Mouse (Mus musculus) ES-E14 (cell line): ENCODE measurements around the gene Fem1b.

Experiments
- CHD2 ChIP-seq: IDR thresholded peaks from 2 replicates; pipeline ENCODE4 v1.6.1; 2014; ENCODE audit warnings: mild to moderate bottlenecking, low read depth, low read length, inconsistent platforms
- HCFC1 ChIP-seq: IDR thresholded peaks from 2 replicates; pipeline ENCODE4 v1.6.1; 2012; ENCODE audit warnings: low read length, inconsistent platforms, borderline replicate concordance; ENCODE audit not compliant: insufficient read depth
- MAFK ChIP-seq: IDR thresholded peaks from 2 replicates; pipeline ENCODE4 v1.6.1; 2014; ENCODE audit warnings: mild to moderate bottlenecking, low read depth, low read length, inconsistent platforms; ENCODE audit not compliant: insufficient read depth
- ZC3H11A ChIP-seq: IDR thresholded peaks from 2 replicates; pipeline ENCODE4 v1.6.1; 2012; ENCODE audit warnings: low read depth, mild to moderate bottlenecking, inconsistent platforms, low read length, borderline replicate concordance

DNA sequence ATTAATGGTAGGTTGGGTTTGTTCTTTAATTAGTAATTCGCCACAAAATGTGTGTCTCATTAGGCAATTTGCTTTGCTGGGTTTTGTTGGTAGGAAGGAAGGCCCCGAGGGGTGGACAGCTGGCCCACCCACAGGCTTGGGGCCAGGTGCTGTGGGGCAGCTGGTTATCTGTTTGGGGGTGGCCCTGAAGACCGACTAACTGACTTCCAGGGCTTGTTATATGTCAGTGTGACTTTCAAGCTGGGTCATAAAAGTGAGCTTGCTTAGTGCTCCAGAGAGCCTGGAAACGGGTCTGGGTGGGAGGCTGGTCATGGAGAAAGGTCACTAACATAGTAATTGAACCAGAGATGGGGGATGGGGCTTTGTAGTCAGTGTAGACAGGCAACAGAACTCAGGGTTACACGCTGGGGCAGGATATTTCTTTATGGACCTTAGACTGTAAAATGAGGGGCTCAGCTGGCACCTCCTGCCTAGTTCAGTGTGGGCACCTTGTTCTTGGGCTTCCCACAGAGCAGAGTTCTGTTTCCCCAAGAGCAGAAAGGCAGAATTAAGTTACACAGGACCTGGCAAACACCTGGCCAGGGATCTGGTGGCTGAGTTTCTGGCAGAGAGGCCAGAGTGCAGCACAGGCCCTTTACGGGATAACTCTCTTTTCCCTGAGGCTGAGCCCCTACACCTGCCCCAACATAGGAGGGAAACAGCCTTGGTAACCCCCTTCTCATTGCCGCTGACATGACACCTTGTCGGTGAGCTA is 46.7 kb upstream of the Fem1b start:
- TF ChIP-seq ZC3H11A: no peak
- TF ChIP-seq HCFC1: no peak
- TF ChIP-seq MAFK: no peak
- no peak for TF ChIP-seq CHD2
